Mouse (Mus musculus) thymus, adult 2 months (tissue): ENCODE results near the gene Arhgef6.

Source experiments
- CTCF ChIP-seq: fragments of 200-500 bp; IDR thresholded peaks from 2 replicates; pipeline ENCODE4 v1.5.1; 2012; ENCODE audit warnings: mild to moderate bottlenecking, control low read depth, low read length, moderate library complexity, borderline replicate concordance; ENCODE audit not compliant: control insufficient read depth, poor library complexity, insufficient read depth; ENCODE audit errors: extremely low read depth
- POLR2A ChIP-seq: fragments of 200-500 bp; IDR thresholded peaks from 2 replicates; pipeline ENCODE4 v1.6.1; 2012; ENCODE audit warnings: mild to moderate bottlenecking, low read length, control low read depth, moderate library complexity; ENCODE audit not compliant: control insufficient read depth, poor library complexity, insufficient read depth; ENCODE audit errors: extremely low read depth

GRCm38 (mm10) chrX:57235982-57236381, 102.5 kb downstream of the Arhgef6 start:
- TF ChIP-seq CTCF (no peak), POLR2A (no peak)
